Mouse (Mus musculus) cerebellum, postnatal 25 days (tissue): ENCODE measurements around the gene Cct8l1.

Experiments used
- DNase-seq, 2 experiments: peaks; one replicate each; pipeline ENCODE4 v3.0.0; 2021; ENCODE audit warnings: mixed read lengths in 2 of 2

The Cct8l1 gene

GRCm38 (mm10) chr5:25530629-25531028 lies 14.8 kb downstream of the Cct8l1 start:
- DNase-seq, result no peak

- no peak for DNase-seq
Observed at GRCm38 (mm10) chr5:25532256-25533147, 16.6 kb downstream of the Cct8l1 start.

GRCm38 (mm10) chr5:25533298-25533697 lies 17.4 kb downstream of the Cct8l1 start:
- DNase-seq, result no peak

GRCm38 (mm10) chr5:25535566-25535965 lies 19.7 kb downstream of the Cct8l1 start:
- DNase-seq, result no peak

- no peak for DNase-seq
Observed at GRCm38 (mm10) chr5:25536451-25536850, 20.6 kb downstream of the Cct8l1 start.

GRCm38 (mm10) chr5:25536921-25537409 lies 21.1 kb downstream of the Cct8l1 start:
- DNase-seq, result no peak

GRCm38 (mm10) chr5:25540412-25540811 lies 24.5 kb downstream of the Cct8l1 start:
- no peak for DNase-seq

- DNase-seq, result no peak
Observed at GRCm38 (mm10) chr5:25540921-25541320, 25.1 kb downstream of the Cct8l1 start.

- DNase-seq, result no peak
Observed at GRCm38 (mm10) chr5:25541661-25542060, 25.8 kb downstream of the Cct8l1 start.

GRCm38 (mm10) chr5:25544061-25544460 lies 28.2 kb downstream of the Cct8l1 start:
- DNase-seq, result peak; percentile 37 to 57

GRCm38 (mm10) chr5:25544566-25544965 lies 28.7 kb downstream of the Cct8l1 start:
- DNase-seq, result peak in 1 of 2 experiments; percentile 16

- no peak for DNase-seq
Observed at GRCm38 (mm10) chr5:25546912-25547311, 31.0 kb downstream of the Cct8l1 start.

GRCm38 (mm10) chr5:25550912-25551311 lies 35.0 kb downstream of the Cct8l1 start:
- DNase-seq, result no peak

- no peak for DNase-seq
Observed at GRCm38 (mm10) chr5:25554210-25554609, 38.3 kb downstream of the Cct8l1 start.

- DNase-seq, result no peak
Observed at GRCm38 (mm10) chr5:25554689-25555088, 38.8 kb downstream of the Cct8l1 start.

GRCm38 (mm10) chr5:25555684-25556083 lies 39.8 kb downstream of the Cct8l1 start:
- no peak for DNase-seq

GRCm38 (mm10) chr5:25556363-25556762 lies 40.5 kb downstream of the Cct8l1 start:
- DNase-seq, result no peak
